Mouse (Mus musculus) bone marrow, adult 2 months (tissue): ENCODE data around the gene Erbb2. TPM values are rescaled to one million over a fixed set of nuclear protein-coding genes. Genes with fewer than 3 reads are reported as not detected.

Source experiments
- H3K27ac ChIP-seq: fragments of 200-500 bp; 2 replicates; pipeline ENCODE4 v1.5.1; 2012; ENCODE audit warnings: low read depth, mild to moderate bottlenecking, control low read depth, inconsistent platforms, low read length; ENCODE audit not compliant: control insufficient read depth, poor library complexity, insufficient read depth
- H3K4me1 ChIP-seq: fragments of 200-500 bp; 2 replicates; pipeline ENCODE4 v1.6.1; 2011; ENCODE audit warnings: low read length; ENCODE audit not compliant: control insufficient read depth, insufficient read depth
- H3K4me3 ChIP-seq: fragments of 200-500 bp; replicated peaks from 2 replicates; pipeline ENCODE3; 2011; ENCODE audit warnings: mild to moderate bottlenecking, low read depth, low read length, control low read depth; ENCODE audit not compliant: control insufficient read depth
- CTCF ChIP-seq: fragments of 200-500 bp; IDR thresholded peaks from 2 replicates; pipeline ENCODE4 v1.5.1; 2011; ENCODE audit warnings: low read length, control low read depth; ENCODE audit not compliant: control insufficient read depth, insufficient read depth
- POLR2A ChIP-seq: fragments of 200-500 bp; IDR thresholded peaks from 2 replicates; pipeline ENCODE4 v1.6.1; 2011; ENCODE audit warnings: low read depth, mild to moderate bottlenecking, control low read depth, low read length, borderline replicate concordance; ENCODE audit not compliant: control insufficient read depth
- WGBS: fragments of 180-500 bp; shearing (Covaris S2); methylation state at CpG from one replicate; pipeline ENCODE4 v1.1.7; 2018; 5-methylcytosine and 5-hydroxymethylcytosine counted together
- polyA plus RNA-seq: library from polyadenylated mRNA; stranded (reverse); fragments of >200 nt; gene quantifications from 2 replicates; pipeline ENCODE4 v1.2.4, GENCODE M21; 2011; ENCODE audit warnings: low replicate concordance; ENCODE audit not compliant: missing spikeins, insufficient read depth, insufficient read length

The Erbb2 gene
- polyA plus RNA-seq, 1 experiment: 2.4 TPM

- H3K27ac ChIP-seq: no peak overlapping the region; the same call in 1 of the 2 replicates
- H3K4me1 ChIP-seq: peaks cover 2% of the 10 kb centered on the region
- no peak overlapping the region for H3K4me3 ChIP-seq
- no peak for TF ChIP-seq CTCF
- WGBS: 44% methylated on average over 4 of the region's 4 CpGs
Observed at GRCm38 (mm10) chr11:98476434-98476807, 64.2 kb downstream of the Erbb2 start.

- H3K4me1 ChIP-seq: peaks cover 4% of the 10 kb centered on the region
- H3K4me3 ChIP-seq: no peak overlapping the region
- TF ChIP-seq POLR2A (no peak), CTCF (no peak)
- H3K27ac ChIP-seq: peak overlapping the region; percentile 23; the same call in 1 of the 2 replicates
- WGBS: 45% methylated on average over 14 of the region's 14 CpGs
Observed at GRCm38 (mm10) chr11:98477011-98477701, 64.9 kb downstream of the Erbb2 start.

- no peak overlapping the region for H3K4me3 ChIP-seq
- TF ChIP-seq POLR2A: no peak
- no peak for TF ChIP-seq CTCF
- peaks cover 4% of the 10 kb centered on the region for H3K4me1 ChIP-seq
- WGBS: 45% methylated on average over 13 of the region's 13 CpGs
- no peak overlapping the region for H3K27ac ChIP-seq
Observed at GRCm38 (mm10) chr11:98479026-98479939, 67.0 kb downstream of the Erbb2 start.

- 71% methylated on average over 12 of the region's 12 CpGs for WGBS
- H3K27ac ChIP-seq: no peak overlapping the region
- peaks cover 4% of the 10 kb centered on the region for H3K4me1 ChIP-seq
- H3K4me3 ChIP-seq: no peak overlapping the region
- TF ChIP-seq CTCF (no peak), POLR2A (no peak)
Observed at GRCm38 (mm10) chr11:98479940-98480497, 67.7 kb downstream of the Erbb2 start.

GRCm38 (mm10) chr11:98481231-98481630, 69.0 kb downstream of the Erbb2 start:
- peaks cover 4% of the 10 kb centered on the region for H3K4me1 ChIP-seq
- 32% methylated on average over 6 of the region's 6 CpGs for WGBS
- no peak overlapping the region for H3K27ac ChIP-seq
- no peak overlapping the region for H3K4me3 ChIP-seq
- TF ChIP-seq POLR2A (no peak), CTCF (no peak)

- Histone ChIP-seq H3K27ac (no peak overlapping the region), H3K4me1 (peaks cover 4% of the 10 kb centered on the region), H3K4me3 (no peak overlapping the region)
- TF ChIP-seq POLR2A (no peak), CTCF (no peak)
- 71% methylated on average over 10 of the region's 10 CpGs for WGBS
Observed at GRCm38 (mm10) chr11:98482067-98482466, 69.8 kb downstream of the Erbb2 start.

- WGBS: 77% methylated on average over 2 of the region's 2 CpGs
- TF ChIP-seq CTCF (no peak), POLR2A (no peak)
Observed at GRCm38 (mm10) chr11:98485749-98486148, 73.5 kb downstream of the Erbb2 start.

More at GRCm38 (mm10) chr11:98485749-98486148, 73.5 kb downstream of the Erbb2 start:
- Histone ChIP-seq H3K27ac (no peak overlapping the region), H3K4me1 (peaks cover 2% of the 10 kb centered on the region; the same call in 1 of the 2 replicates), H3K4me3 (no peak overlapping the region)

Other genes starting within 250 kb of the Erbb2 start
- gene Med1, start 219.2 kb upstream of the Erbb2 start, polyA plus RNA-seq: 12.3 and 20.8 TPM in 2 replicates
- 22.0 and 34.8 TPM in 2 replicates for gene Cdk12, start 209.4 kb upstream of the Erbb2 start, polyA plus RNA-seq
- not detected in 2 replicates for gene Neurod2, start 82.8 kb upstream of the Erbb2 start, polyA plus RNA-seq
- not detected in 2 replicates for gene Ppp1r1b, start 64.1 kb upstream of the Erbb2 start, polyA plus RNA-seq
- gene Stard3, start 54.1 kb upstream of the Erbb2 start, polyA plus RNA-seq: 16.8 and 32.3 TPM in 2 replicates
- 6.5 and 15.6 TPM in 2 replicates for gene Tcap, start 28.7 kb upstream of the Erbb2 start, polyA plus RNA-seq
- gene Pnmt, start 26.0 kb upstream of the Erbb2 start, polyA plus RNA-seq: not detected in 2 replicates
- 2.4 and 2.7 TPM in 2 replicates for gene Pgap3, start 12.0 kb upstream of the Erbb2 start, polyA plus RNA-seq
- 25.3 and 33.9 TPM in 2 replicates for gene Mien1, start 26.5 kb downstream of the Erbb2 start, polyA plus RNA-seq
- 0.85 TPM in 1 of 2 replicates, not detected in the other for gene Grb7, start 33.9 kb downstream of the Erbb2 start, polyA plus RNA-seq
- 13.3 and 41.7 TPM in 2 replicates for gene Ikzf3, start 133.6 kb downstream of the Erbb2 start, polyA plus RNA-seq
- gene Zpbp2, start 138.6 kb downstream of the Erbb2 start, polyA plus RNA-seq: 2.2 and 6.5 TPM in 2 replicates
- 41.1 and 41.2 TPM in 2 replicates for gene Ormdl3, start 174.9 kb downstream of the Erbb2 start, polyA plus RNA-seq
- not detected in 2 replicates for gene Lrrc3c, start 185.8 kb downstream of the Erbb2 start, polyA plus RNA-seq
- 50.6 and 60.6 TPM in 2 replicates for gene Gm12355, start 213.2 kb downstream of the Erbb2 start, polyA plus RNA-seq
- not detected in 2 replicates for gene Gsdma3, start 213.9 kb downstream of the Erbb2 start, polyA plus RNA-seq
- not detected in 2 replicates for gene Gsdma2, start 234.3 kb downstream of the Erbb2 start, polyA plus RNA-seq